In the genomic region with DNA sequence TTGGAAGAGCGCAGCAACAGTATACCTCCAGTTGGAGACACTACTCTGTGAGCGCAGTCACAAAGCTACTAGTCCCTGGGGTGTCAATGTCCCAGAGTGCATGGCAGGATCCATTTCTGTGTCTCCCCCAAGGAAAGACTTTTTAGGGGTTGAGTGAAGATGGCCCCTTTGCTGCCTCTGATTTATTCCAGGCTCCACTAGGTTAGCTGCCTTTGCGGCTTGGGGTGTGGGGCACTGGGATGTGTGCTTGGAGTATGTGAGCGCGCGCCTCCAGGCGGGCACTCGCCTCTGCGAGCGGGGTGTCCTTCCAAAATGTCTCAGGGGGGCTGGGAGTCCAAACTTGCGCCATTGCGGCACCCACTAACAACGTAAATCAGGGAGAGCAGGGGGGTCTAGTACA, we compare ENCODE assay signal across 9 mouse cellular contexts. TPM values are rescaled to one million over a fixed set of nuclear protein-coding genes. Genes with fewer than 3 reads are reported as not detected.
DNase-seq lines count a peak whose midpoint lies in the region; ATAC-seq and TF ChIP-seq lines count a peak whose summit lies in the region.
"Had no signal": no experiment of that assay in that cellular context is flagged by ENCODE, and none has a peak within 500 bp of the region (broad histone marks: within the 10 kb centered on the region; RNA-seq: fewer than 3 reads in every experiment).

No protein-coding gene starts in this region.

- no peak overlapping the region for H3K4me3 ChIP-seq in liver, postnatal 0 days (ENCODE audit: low read depth, low read length)
- H3K4me3 ChIP-seq in embryonic facial prominence, embryonic 14.5 days (ENCODE audit: low read depth, low read length), result peak overlapping the region; percentile 49
- peak overlapping the region; percentile 43 for H3K4me3 ChIP-seq in neural tube, embryonic 14.5 days (ENCODE audit: low read depth, low read length)
- no peak overlapping the region for H3K4me3 ChIP-seq in thymus, adult 2 months (ENCODE audit: control insufficient read depth, insufficient read depth, low read length)

- no peaks in the 10 kb centered on the region for H3K9me3 ChIP-seq in liver, postnatal 0 days (ENCODE audit: low read length)
- H3K9me3 ChIP-seq in embryonic facial prominence, embryonic 14.5 days (ENCODE audit: control insufficient read depth, low read length), result no peaks in the 10 kb centered on the region
- no peaks in the 10 kb centered on the region for H3K9me3 ChIP-seq in neural tube, embryonic 14.5 days (ENCODE audit: control insufficient read depth, low read length)

- H3K27ac ChIP-seq in liver, postnatal 0 days (ENCODE audit: low read depth), result no peak overlapping the region
- H3K27ac ChIP-seq in embryonic facial prominence, embryonic 14.5 days (replicated peaks; ENCODE audit: low read depth, low read length), result no peak overlapping the region
- H3K27ac ChIP-seq in neural tube, embryonic 14.5 days (ENCODE audit: low read depth, low read length), result no peak overlapping the region
- no peak overlapping the region for H3K27ac ChIP-seq in thymus, adult 2 months (ENCODE audit: control insufficient read depth, insufficient read depth, low read length)
- H3K27ac ChIP-seq: kidney, postnatal 0 days had no signal

- TF ChIP-seq EP300 in liver, postnatal 0 days (IDR thresholded peaks at IDR 0.05; ENCODE audit: low read depth), result no peak

- H3K4me2 ChIP-seq in liver, postnatal 0 days (ENCODE audit: low read depth, low read length), result no peak overlapping the region
- peak overlapping the region; percentile 62 for H3K4me2 ChIP-seq in embryonic facial prominence, embryonic 14.5 days (ENCODE audit: low read depth, low read length)
- H3K4me2 ChIP-seq in neural tube, embryonic 14.5 days (ENCODE audit: low read depth, low read length), result peak overlapping the region; percentile 69

- ATAC-seq in liver, postnatal 0 days, result no peak
- no peak for ATAC-seq in embryonic facial prominence, embryonic 14.5 days (ENCODE audit: low read depth)
- no peak for ATAC-seq in neural tube, embryonic 14.5 days (ENCODE audit: low read depth)
- ATAC-seq in megakaryocyte progenitor cell, adult 5-6 weeks (replicated peaks; ENCODE audit: poor library complexity), result no peak

- WGBS in liver, postnatal 0 days (ENCODE audit: insufficient replicate concordance), result 13% methylated on average over 13 of the region's 13 CpGs
- WGBS in embryonic facial prominence, embryonic 14.5 days, result 15% methylated on average over 13 of the region's 13 CpGs
- WGBS in neural tube, embryonic 14.5 days, result 10% methylated on average over 13 of the region's 13 CpGs
- WGBS in thymus, adult 2 months, result 9% methylated on average over 13 of the region's 13 CpGs

- DNase-seq in liver, result peak; percentile 1
- DNase-seq in liver, postnatal 0 days, result no peak
- peak; percentile 22 for DNase-seq in embryonic facial prominence, embryonic 14.5 days (ENCODE audit: low spot score)
- peak; percentile 3 to 22 for DNase-seq in layer of hippocampus, postnatal 10 days (ENCODE audit: low spot score in 2 of 2)
- no peak for DNase-seq in thymus, adult 2 months
- DNase-seq in kidney, adult 9 months, result no peak

- H3K36me3 ChIP-seq in liver, postnatal 0 days (replicated peaks; ENCODE audit: insufficient read depth, low read length), result no peaks in the 10 kb centered on the region
- no peaks in the 10 kb centered on the region for H3K36me3 ChIP-seq in embryonic facial prominence, embryonic 14.5 days (ENCODE audit: control insufficient read depth, insufficient read depth, low read length)
- H3K36me3 ChIP-seq in neural tube, embryonic 14.5 days (ENCODE audit: control insufficient read depth, insufficient read depth, low read length), result no peaks in the 10 kb centered on the region
- H3K36me3 ChIP-seq in thymus, adult 2 months (ENCODE audit: control insufficient read depth, insufficient read depth, low read length), result no peaks in the 10 kb centered on the region

- H3K9ac ChIP-seq in liver, postnatal 0 days (replicated peaks), result no peak overlapping the region
- H3K9ac ChIP-seq in embryonic facial prominence, embryonic 14.5 days (ENCODE audit: low read depth, low read length), result no peak overlapping the region
- H3K9ac ChIP-seq in neural tube, embryonic 14.5 days (replicated peaks; ENCODE audit: low read depth, low read length), result 0 out of 2 replicates have a peak overlapping the region, but pooled peaks have one; percentile 21

- no peak for TF ChIP-seq CTCF in liver, postnatal 0 days (IDR thresholded peaks at IDR 0.05; ENCODE audit: low read depth)
- no peak for TF ChIP-seq CTCF in thymus, adult 2 months (IDR thresholded peaks at IDR 0.05; ENCODE audit: borderline replicate concordance, control insufficient read depth, extremely low read depth, insufficient read depth, low read length, poor library complexity)

- H3K4me1 ChIP-seq in liver, postnatal 0 days (ENCODE audit: insufficient read depth), result no peaks in the 10 kb centered on the region
- H3K4me1 ChIP-seq in embryonic facial prominence, embryonic 14.5 days (ENCODE audit: control insufficient read depth, insufficient read depth, low read length), result no peaks in the 10 kb centered on the region
- H3K4me1 ChIP-seq in neural tube, embryonic 14.5 days (ENCODE audit: control insufficient read depth, insufficient read depth, low read length), result no peaks in the 10 kb centered on the region
- no peaks in the 10 kb centered on the region for H3K4me1 ChIP-seq in thymus, adult 2 months (replicated peaks; ENCODE audit: control insufficient read depth, insufficient read depth, low read length)

- H3K27me3 ChIP-seq in liver, postnatal 0 days (ENCODE audit: insufficient read depth, low read length), result peaks cover 25% of the 10 kb centered on the region; the same call in 1 of the 2 replicates
- H3K27me3 ChIP-seq in embryonic facial prominence, embryonic 14.5 days (replicated peaks; ENCODE audit: control insufficient read depth, insufficient read depth, low read length), result peaks cover 9% of the 10 kb centered on the region
- H3K27me3 ChIP-seq in neural tube, embryonic 14.5 days (ENCODE audit: control insufficient read depth, insufficient read depth, low read length), result no peaks in the 10 kb centered on the region
- no peaks in the 10 kb centered on the region for H3K27me3 ChIP-seq in thymus, adult 2 months (ENCODE audit: control insufficient read depth, insufficient read depth, low read length)

- no peak for TF ChIP-seq POLR2A in thymus, adult 2 months (IDR thresholded peaks at IDR 0.05; ENCODE audit: control insufficient read depth, extremely low read depth, insufficient read depth, low read length, poor library complexity)

RNA-seq across cellular contexts. Expression of a gene that starts 1.6 kb away (rescaled TPM):
- 0.04 and 0.14 TPM in 2 replicates for polyA plus RNA-seq in liver, postnatal 0 days (2015; fragmentation: Nextera tagmentation; extraction: Ambion mirVana)
- 5.5 and 7.4 TPM in 2 replicates for polyA plus RNA-seq in embryonic facial prominence, embryonic 14.5 days (2014; fragmentation: Nextera tagmentation; extraction: Ambion mirVana)
- total RNA-seq in layer of hippocampus, postnatal 10 days (2021), result 10 to 100 TPM; 18.6 to 20.9 TPM
- polyA plus RNA-seq in neural tube, embryonic 14.5 days (2014; fragmentation: Nextera tagmentation; extraction: Ambion mirVana), result 44.3 and 65.4 TPM in 2 replicates
- not detected in 2 replicates for polyA plus RNA-seq in thymus, adult 2 months (2012; rRNA removed)
- total RNA-seq in megakaryocyte progenitor cell, adult 5-6 weeks (2015), result not detected in 2 replicates
- total RNA-seq in megakaryocyte progenitor cell, adult 5-6 weeks (2017), result not detected in 2 replicates

RNA-seq across cellular contexts. Expression of a gene that starts 21.2 kb away (rescaled TPM):
- polyA plus RNA-seq in liver, postnatal 0 days (2015; fragmentation: Nextera tagmentation; extraction: Ambion mirVana), result not detected in 2 replicates
- polyA plus RNA-seq in embryonic facial prominence, embryonic 14.5 days (2014; fragmentation: Nextera tagmentation; extraction: Ambion mirVana), result not detected in 2 replicates
- total RNA-seq in layer of hippocampus, postnatal 10 days (2021), result not detected
- not detected in 2 replicates for polyA plus RNA-seq in neural tube, embryonic 14.5 days (2014; fragmentation: Nextera tagmentation; extraction: Ambion mirVana)
- polyA plus RNA-seq in thymus, adult 2 months (2012; rRNA removed), result not detected in 2 replicates
- not detected in 2 replicates for total RNA-seq in megakaryocyte progenitor cell, adult 5-6 weeks (2015)
- total RNA-seq in megakaryocyte progenitor cell, adult 5-6 weeks (2017), result not detected in 2 replicates
- polyA plus RNA-seq: kidney, postnatal 0 days had no signal

Comparison
In these comparisons a context has a peak if more than half of its experiments do, and no peak if none do; other contexts are left out.
1. DNase-seq: peak in liver (single experiment), embryonic facial prominence, embryonic 14.5 days (single experiment) and layer of hippocampus, postnatal 10 days (2 of 2); none in liver, postnatal 0 days (single experiment), thymus, adult 2 months (single experiment) and kidney, adult 9 months (single experiment).
2. H3K4me3 ChIP-seq: peak in embryonic facial prominence, embryonic 14.5 days (single experiment) and neural tube, embryonic 14.5 days (single experiment); none in liver, postnatal 0 days (single experiment) and thymus, adult 2 months (single experiment).